Mouse (Mus musculus): ENCODE measurements around the gene Rundc3b. TPM values are rescaled to one million over a fixed set of nuclear protein-coding genes. Genes with fewer than 3 reads are reported as not detected.

The Rundc3b gene
- polyA plus RNA-seq, 1 experiment from 2014 or later, result 33.7 TPM

DNA sequence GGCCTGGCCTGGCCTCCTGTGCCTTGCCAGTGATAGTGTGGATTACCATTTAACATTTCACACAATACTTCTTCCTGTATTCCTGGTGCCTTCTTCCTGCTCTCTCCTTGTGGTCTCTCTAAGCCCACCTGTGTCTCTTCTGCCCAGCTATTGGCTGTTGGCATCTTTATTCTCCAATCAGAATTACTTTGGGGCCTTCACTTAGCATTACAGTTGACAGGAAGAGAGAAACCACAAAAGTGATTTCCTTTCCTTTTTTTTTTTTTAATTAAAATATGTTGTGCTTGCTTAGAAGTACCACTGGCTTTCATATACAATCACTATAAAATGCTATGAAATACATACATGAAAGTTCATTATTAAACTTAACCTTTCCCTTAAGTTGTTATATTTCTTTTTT lies 167.2 kb downstream of the Rundc3b start:
- Histone ChIP-seq H3K36me3 (0 out of 2 replicates have a peak, but pooled peaks cover 4% of the 10 kb centered on the region), H3K27ac (replicated peaks) (no peak overlapping the region), H3K4me2 (replicated peaks) (no peak overlapping the region), H3K9me3 (no peaks in the 10 kb centered on the region), H3K9ac (replicated peaks) (no peak overlapping the region), H3K27me3 (no peaks in the 10 kb centered on the region), H3K4me1 (no peaks in the 10 kb centered on the region), H3K4me3 (no peak overlapping the region)
- ATAC-seq (replicated peaks), result no peak

Other genes with a start within 250 kb of the Rundc3b start
- 24.3 and 26.5 TPM in 2 replicates for gene Dbf4, start 200.2 kb downstream of the Rundc3b start, polyA plus RNA-seq (2015; fragmentation: Nextera tagmentation; extraction: Ambion mirVana)
- 7.5 and 8.6 TPM in 2 replicates for gene Slc25a40, start 200.1 kb downstream of the Rundc3b start, polyA plus RNA-seq (2015; fragmentation: Nextera tagmentation; extraction: Ambion mirVana)
- 0.98 and 1.4 TPM in 2 replicates for gene Abcb1a, start 37.1 kb upstream of the Rundc3b start, polyA plus RNA-seq (2015; fragmentation: Nextera tagmentation; extraction: Ambion mirVana)
- gene Abcb1b, start 175.2 kb upstream of the Rundc3b start, polyA plus RNA-seq (2015; fragmentation: Nextera tagmentation; extraction: Ambion mirVana), result 0.78 and 1.1 TPM in 2 replicates